In genomic region chr10:44901203-44901602, GRCm38 (mm10) we compare ENCODE assay signal across 32 mouse cellular contexts.
"Had no signal": no experiment of that assay in that cellular context is flagged by ENCODE, and none has a peak within 500 bp of the region (broad histone marks: within the 10 kb centered on the region; RNA-seq: fewer than 3 reads in every experiment).

No protein-coding gene starts in this region.

- DNase-seq: left cerebral cortex, postnatal 4 days; liver; liver, embryonic 13.5 days; liver, postnatal 0 days; lung, adult 18-20 months; lung, adult 2 months; lung, postnatal 10 days; lung, postnatal 14 days; lung, postnatal 36 days; lung, postnatal 4 days; midbrain, embryonic 14.5 days had no signal

- H3K4me2 ChIP-seq: limb, embryonic 12.5 days; limb, embryonic 13.5 days; limb, embryonic 15.5 days; liver, embryonic 11.5 days; liver, embryonic 12.5 days; liver, embryonic 13.5 days; liver, embryonic 15.5 days; lung, embryonic 14.5 days; lung, embryonic 15.5 days; midbrain, embryonic 11.5 days; midbrain, embryonic 12.5 days; midbrain, embryonic 13.5 days; midbrain, embryonic 15.5 days; neural tube, embryonic 12.5 days had no signal

- H3K27ac ChIP-seq: limb, embryonic 10.5 days; limb, embryonic 12.5 days; limb, embryonic 13.5 days; limb, embryonic 15.5 days; liver, embryonic 12.5 days; liver, embryonic 13.5 days; liver, embryonic 14.5 days; liver, embryonic 15.5 days; lung, embryonic 15.5 days; macrophage; midbrain, embryonic 10.5 days; midbrain, embryonic 12.5 days; midbrain, embryonic 13.5 days; midbrain, embryonic 15.5 days; neural tube, embryonic 12.5 days had no signal

- H3K4me3 ChIP-seq: limb, embryonic 10.5 days; limb, embryonic 12.5 days; limb, embryonic 13.5 days; limb, embryonic 15.5 days; liver, embryonic 12.5 days; liver, embryonic 13.5 days; liver, embryonic 15.5 days; lung, embryonic 15.5 days; megakaryocyte, embryonic 14.5 days; midbrain, embryonic 10.5 days; midbrain, embryonic 12.5 days; midbrain, embryonic 13.5 days; midbrain, embryonic 15.5 days; myocyte; neural tube, embryonic 12.5 days had no signal

- ATAC-seq: liver, embryonic 12.5 days; liver, postnatal 0 days; lung, postnatal 0 days; midbrain, embryonic 13.5 days; midbrain, embryonic 15.5 days; midbrain, embryonic 16.5 days had no signal

- H3K9me3 ChIP-seq: limb, embryonic 10.5 days; liver, embryonic 12.5 days; liver, embryonic 13.5 days; liver, embryonic 15.5 days; lung, embryonic 15.5 days; midbrain, embryonic 10.5 days; midbrain, embryonic 12.5 days; midbrain, embryonic 15.5 days; neural tube, embryonic 12.5 days had no signal

- H3K4me1 ChIP-seq: limb, embryonic 12.5 days; limb, embryonic 13.5 days; limb, embryonic 15.5 days; liver, embryonic 12.5 days; liver, embryonic 13.5 days; liver, embryonic 15.5 days; lung, embryonic 15.5 days; megakaryocyte, embryonic 14.5 days; midbrain, embryonic 10.5 days; midbrain, embryonic 12.5 days; midbrain, embryonic 13.5 days; midbrain, embryonic 15.5 days; neural tube, embryonic 12.5 days had no signal

- H3K36me3 ChIP-seq: limb, embryonic 10.5 days; limb, embryonic 12.5 days; limb, embryonic 13.5 days; limb, embryonic 15.5 days; liver, embryonic 12.5 days; liver, embryonic 13.5 days; liver, embryonic 15.5 days; lung, embryonic 15.5 days; midbrain, embryonic 10.5 days; midbrain, embryonic 12.5 days; midbrain, embryonic 13.5 days; midbrain, embryonic 15.5 days; neural tube, embryonic 12.5 days had no signal

- H3K9ac ChIP-seq: limb, embryonic 12.5 days; limb, embryonic 13.5 days; limb, embryonic 15.5 days; liver, embryonic 12.5 days; liver, embryonic 13.5 days; liver, embryonic 14.5 days; liver, embryonic 15.5 days; liver, postnatal 0 days; lung, embryonic 14.5 days; lung, embryonic 15.5 days; midbrain, embryonic 12.5 days; midbrain, embryonic 13.5 days; midbrain, embryonic 15.5 days; neural tube, embryonic 12.5 days had no signal

- H3K27me3 ChIP-seq: limb, embryonic 12.5 days; limb, embryonic 13.5 days; limb, embryonic 15.5 days; liver, embryonic 12.5 days; liver, embryonic 13.5 days; liver, embryonic 15.5 days; lung, embryonic 15.5 days; megakaryocyte, embryonic 14.5 days; midbrain, embryonic 12.5 days; midbrain, embryonic 13.5 days; midbrain, embryonic 15.5 days; neural tube, embryonic 12.5 days had no signal
